Mouse (Mus musculus) layer of hippocampus, postnatal 14 days (tissue): ENCODE results near the gene Dock6. TPM values are rescaled to one million over a fixed set of nuclear protein-coding genes. Genes with fewer than 3 reads are reported as not detected.
"Not testable (repeated sequence)": the region's sequence is repeated elsewhere in the genome, so short reads cannot be mapped to it uniquely, and the experiment has no call there.

Source experiments
- DNase-seq, 2 experiments: peaks; one replicate each; pipeline ENCODE4 v3.0.0; 2021 to 2022; ENCODE audit warnings: low spot score in 2 of 2, mixed read lengths in 1 of 2
- long read RNA-seq, 2 experiments: library from polyadenylated mRNA; stranded (forward); transcript quantifications; one replicate each; pipeline ENCODE4 v2.0.0; 2021
- total RNA-seq, 2 experiments: library from RNA; stranded (reverse); gene quantifications; 2 replicates each; pipeline ENCODE4 v1.2.3; 2021

Dock6 gene
- 10 to 100 TPM; 24.5 to 24.7 TPM for total RNA-seq
- long read RNA-seq, experiment 1, partial matches to known transcripts: 0 of 2 reads
- long read RNA-seq, experiment 1, other reads (novel, unspliced or antisense): 2 of 2 reads
- long read RNA-seq, experiment 2, partial matches to known transcripts: 1 of 4 reads
- long read RNA-seq, experiment 2, other reads (novel, unspliced or antisense): 3 of 4 reads

DNA sequence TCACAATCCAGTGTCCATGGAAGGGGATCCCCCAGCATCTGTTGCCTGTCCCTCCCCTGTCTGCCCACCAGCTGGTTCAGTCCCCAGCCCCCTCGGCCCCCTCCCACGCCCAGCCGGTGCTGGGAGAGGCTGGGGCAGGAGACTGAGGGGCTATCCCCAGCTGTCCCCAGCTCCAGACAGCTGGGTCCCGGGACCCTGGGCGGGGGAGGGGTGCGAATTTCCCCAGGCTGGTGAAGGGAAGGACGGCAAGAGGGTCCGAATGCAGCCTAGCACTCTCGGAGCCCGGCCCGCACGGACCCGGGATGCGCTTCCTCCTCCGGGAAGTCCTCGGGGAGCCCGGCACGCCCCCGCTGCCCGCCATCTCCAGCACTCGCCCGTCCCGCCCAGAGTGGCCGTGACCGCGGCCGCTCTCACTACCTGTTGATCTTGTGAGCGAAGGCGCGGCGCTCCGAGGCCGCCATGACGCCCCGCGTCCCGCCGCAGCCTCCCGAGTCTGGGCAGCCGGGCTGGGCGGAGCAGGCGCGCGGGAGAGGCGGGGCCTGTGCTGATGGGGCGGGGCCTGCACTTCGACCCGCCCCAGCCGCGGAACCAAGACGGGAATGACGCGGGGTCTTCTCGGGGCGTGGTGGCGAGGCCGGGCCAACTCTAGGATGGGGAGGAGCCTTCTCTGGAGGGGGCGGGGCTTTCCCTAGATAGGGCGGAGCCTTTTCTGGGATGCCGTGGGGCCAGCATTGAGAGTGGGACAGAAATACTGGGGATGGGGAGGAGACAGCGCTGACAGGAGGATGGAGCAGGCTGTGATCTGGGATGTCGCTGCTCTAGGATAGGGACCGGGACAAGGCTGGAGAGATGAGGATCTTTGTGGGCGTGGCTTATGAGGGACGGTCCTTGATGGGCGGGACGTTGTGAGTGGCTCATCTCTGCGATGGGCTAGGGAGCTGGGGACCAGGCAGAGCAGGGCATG is at the start of gene Dock6:
TSS of gene Dock6 (minus strand) at position 508 of the 964 bp plus-strand sequence.
- DNase-seq: peak; percentile 81 to 83

DNA sequence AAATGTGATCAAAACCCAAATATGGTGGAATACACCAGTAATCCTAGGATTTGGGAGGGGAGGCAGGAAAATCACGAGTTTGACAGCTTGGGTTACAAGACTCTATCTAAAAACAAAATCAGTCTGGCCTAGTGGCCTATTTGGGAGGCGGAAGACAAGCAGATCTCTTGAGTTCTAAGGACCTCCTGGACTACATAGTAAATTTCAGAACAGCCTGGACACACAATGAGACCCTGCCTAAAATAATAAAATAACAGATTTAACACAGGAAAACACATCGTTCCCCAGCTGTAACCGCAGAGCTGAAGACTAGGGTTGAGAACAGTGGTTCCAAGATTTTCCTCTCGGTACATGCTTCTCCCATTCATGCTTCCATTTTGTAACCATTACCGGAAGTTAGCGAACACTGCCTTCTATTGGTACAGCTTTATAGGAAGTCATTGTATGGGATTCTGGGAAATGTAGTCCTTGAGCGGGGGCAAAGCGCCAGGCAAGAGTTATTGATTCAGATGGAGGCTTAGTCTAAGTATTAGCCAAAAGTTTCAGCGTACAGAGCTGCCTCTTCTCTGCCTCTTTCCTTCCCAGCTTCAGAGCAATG is 48.9 kb upstream of the Dock6 start:
- peak; percentile 66 to 88 for DNase-seq

DNA sequence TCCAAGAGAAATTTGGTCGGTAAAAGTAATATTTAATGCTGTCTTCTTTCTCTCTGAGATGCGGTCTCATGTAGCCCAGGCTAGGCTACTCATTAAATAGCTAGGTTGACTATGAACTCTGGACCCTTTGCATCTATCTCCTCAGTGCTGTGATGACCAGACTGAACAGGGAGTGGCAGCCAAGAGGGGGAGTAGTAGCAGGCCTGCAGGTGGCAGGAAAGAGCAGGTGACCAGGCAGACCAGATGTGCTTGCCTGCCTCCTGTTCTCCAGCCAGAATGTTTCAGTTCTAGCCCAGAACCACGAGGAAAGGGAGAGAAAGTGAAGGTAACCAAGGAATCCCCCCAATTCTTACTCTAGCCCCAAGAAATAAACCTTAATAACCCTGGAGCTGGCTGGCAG is 36.8 kb upstream of the Dock6 start:
- DNase-seq: no peak

DNA sequence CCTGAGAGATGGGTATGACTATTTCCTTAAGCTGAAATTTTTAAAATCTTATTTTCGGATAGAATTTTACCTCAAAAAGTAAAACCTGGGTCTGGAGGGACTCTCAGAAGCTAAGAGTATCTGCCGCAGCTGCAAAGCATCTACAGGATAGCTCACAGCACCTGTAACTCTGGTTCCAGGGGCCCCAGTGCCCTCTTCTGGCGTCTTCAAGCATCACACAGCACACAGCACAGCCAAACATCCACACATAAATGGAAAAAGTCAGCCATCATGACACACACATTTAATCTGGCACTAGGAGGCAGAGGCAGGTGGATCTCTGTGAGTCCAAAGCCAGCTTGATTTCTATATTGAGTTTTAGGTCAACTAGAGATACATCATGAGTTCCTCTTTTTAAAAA is 24.2 kb upstream of the Dock6 start:
- DNase-seq: no peak

DNA sequence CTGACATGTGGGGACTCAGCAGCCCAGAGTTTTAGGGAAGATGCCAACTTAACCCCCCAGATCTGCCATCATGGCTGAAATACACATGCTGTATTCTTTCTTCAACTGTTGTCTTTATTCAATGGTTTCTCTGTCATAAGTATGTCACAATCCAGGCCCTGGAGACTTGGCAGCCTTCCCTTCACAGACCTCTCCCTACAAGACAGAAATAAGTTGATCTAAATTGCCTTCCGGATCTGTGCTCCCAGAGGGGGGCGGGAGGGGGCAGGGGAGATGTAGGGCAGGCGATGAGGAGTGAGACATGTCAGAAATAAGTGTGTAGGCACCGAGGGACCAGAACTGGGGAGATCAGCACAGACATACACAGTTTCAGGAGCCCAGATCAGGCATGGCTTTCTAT is 19.8 kb upstream of the Dock6 start:
- no peak for DNase-seq

DNA sequence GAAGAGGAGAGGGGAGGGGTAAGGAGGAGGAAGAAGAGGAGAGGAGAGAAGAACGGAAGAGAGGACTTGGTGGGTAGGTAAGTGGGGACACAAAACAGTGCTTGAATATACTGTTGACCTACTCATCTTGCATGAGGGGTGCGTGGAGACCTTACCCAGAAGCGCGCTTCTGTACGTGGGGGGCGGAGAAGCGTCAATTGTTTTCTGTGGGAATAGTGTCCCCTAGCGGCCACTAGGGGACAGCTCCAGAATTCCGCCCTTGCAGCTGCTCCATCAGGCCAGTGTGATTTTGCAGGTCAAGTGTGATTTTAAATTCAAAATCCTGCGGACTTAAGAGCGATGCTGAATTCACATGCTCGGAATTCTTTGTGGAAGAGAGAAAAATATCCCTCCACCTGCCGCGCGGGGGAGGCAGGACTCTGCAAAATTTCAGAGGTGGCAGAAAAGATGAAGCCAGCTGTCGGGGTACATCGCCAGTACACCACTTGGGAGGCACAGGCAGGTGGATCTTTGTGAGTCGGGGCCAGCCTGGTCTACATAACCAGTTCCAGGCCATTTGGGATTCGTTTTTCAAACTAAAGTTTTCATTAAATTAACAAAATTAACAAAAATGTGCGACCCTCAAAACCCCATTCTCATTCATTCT is 18.6 kb upstream of the Dock6 start:
- DNase-seq: peak; percentile 42 to 45

DNA sequence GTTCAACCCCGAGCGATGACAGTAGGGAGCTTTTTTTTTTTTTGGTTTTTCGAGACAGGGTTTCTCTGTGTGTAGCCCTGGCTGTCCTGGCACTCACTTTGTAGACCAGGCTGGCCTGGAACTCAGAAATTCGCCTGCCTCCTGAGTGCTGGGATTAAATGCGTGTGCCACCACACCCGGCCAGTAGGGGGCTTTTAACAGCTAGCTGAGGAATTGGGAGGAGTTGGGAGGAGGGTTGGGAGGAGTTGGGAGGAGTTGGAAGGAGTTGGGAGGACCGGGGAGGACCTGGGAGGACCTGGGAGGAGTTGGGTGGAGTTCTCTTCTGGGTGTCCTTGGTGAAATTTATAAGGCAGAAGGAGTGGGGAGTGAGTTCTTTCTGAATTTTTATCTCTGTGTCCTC is 16.9 kb upstream of the Dock6 start:
- peak; percentile 20 to 28 for DNase-seq

DNA sequence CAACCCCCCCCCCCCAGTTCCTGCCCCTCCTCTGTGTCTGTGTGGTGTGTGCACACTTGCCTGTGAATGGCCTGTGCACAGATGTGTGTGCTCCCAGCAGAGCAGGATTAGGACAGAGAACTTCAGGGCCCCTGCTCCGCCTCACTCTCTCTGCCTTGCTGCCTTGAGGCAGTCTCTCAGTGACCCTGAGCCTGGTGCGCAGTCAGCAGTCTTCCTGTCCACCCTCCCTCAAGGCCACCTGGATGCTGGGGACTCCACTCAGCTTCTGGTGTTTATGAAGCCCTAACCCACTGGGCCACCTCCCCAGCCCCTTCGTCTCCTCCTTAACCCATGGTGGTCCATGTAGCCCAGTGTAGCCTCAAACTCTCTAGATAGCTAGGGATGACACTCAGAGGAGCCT is 15.3 kb upstream of the Dock6 start:
- no peak for DNase-seq

DNA sequence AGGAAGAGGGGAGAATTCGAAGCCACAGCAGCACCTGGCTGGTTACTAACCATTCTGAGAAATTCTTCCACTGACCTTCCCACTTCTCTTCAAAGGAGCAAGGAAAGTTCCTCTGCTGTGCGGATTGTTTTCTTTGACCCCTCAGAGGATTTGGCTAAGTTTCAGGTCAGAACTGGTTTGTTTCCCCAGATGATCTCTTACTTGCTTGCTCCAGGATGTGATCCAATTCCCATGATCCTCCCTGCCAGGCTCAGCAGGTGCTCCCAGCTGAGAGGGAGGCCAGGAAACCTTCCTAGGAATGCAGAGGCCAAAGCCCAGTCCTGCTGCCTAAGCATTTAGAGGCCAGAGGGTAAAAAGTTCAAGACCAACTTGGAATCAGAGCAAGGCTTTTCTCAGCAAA is 14.2 kb upstream of the Dock6 start:
- DNase-seq: peak in 1 of 2 experiments; percentile 35

DNA sequence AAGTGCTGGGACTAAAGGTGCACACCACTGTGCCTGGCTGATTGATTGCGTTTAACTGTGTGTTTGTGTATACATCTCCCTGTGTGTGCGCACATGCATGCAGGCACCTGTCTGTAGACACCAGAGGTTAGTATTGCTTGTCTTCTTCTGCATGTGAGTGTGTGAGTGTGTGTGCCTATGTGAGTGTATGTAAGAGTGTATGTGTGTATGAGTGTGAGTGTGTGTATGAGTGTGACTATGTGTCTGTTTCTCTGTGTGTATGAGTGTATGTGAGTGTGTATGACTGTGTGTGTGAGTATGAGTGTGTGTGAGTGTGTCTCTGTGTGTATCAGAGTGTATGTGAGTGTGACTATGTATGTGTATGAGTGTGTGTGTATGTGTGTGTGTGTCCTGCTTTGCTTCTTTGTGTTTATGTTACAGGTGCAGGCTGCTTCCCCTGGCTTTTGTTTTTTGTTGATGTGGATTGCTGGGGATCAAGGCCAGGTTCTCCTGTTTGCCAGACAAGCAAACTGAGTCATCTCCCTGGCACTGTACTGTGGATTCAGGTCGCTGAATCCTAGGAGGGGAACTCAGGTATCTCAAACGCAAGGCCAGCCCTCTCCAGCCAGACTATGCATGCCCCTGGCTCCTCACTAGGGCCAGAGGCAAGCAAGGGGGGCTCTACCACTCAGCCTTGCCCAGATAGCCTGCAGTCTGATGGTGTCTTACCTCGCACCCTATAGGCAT is 13.4 kb upstream of the Dock6 start:
- DNase-seq: no peak

DNA sequence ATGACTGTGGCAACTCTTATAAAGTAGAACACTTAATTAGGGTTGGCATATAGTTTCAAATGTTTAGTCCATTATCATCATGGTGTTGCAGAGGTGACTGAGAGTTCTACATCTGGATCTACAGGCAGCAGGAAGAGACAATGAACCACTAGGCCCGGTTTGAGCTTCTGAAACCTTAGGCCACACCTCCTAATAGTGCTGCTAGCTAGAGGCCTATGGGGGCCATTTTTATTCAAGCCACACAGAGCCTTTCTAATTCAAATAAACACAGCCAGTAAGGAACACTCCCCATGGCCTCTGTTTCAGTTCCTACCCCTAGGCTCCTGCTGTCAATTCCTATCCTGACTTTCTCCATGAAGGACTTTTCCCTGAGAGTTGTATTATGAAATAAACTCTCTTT is 9.7 kb upstream of the Dock6 start:
- no peak for DNase-seq

DNA sequence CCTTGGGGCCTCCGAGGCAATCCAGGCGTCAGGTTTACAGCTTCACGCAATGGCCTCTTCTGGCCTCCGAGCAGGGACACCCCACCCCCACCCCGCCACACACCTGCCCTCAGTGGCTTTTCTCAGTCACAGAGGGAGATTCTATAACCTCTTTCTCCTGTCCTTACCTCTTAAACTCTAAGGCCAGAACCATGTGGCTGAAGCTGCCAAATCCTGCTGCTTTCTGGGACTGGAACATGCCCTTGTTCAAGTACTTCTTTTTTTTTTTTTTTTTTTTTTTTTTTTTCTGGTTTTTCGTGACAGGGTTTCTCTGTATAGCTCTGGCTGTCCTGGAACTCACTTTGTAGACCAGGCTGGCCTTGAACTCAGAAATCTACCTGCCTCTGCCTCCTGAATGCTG is 7.9 kb upstream of the Dock6 start:
- not testable (repeated sequence) for DNase-seq

DNA sequence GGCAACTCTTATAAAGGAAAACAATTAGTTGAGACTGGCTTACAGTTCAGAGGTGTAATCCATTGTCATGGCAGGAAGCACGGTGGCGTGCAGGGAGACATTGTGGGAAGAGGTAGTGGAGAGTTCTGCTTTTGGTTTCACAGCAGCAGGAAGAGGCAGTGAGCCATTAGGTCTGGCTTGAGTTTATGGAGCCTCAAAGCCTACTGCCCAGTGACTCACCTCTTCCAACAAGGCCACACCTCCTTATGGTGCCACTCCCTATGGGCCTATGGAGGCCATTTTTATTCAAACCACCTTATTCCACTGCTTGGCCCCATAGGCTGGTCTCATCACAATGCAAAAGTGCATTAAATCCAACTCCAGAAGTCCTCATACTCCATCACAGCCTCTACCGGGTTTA is 7.2 kb upstream of the Dock6 start:
- no peak for DNase-seq

DNA sequence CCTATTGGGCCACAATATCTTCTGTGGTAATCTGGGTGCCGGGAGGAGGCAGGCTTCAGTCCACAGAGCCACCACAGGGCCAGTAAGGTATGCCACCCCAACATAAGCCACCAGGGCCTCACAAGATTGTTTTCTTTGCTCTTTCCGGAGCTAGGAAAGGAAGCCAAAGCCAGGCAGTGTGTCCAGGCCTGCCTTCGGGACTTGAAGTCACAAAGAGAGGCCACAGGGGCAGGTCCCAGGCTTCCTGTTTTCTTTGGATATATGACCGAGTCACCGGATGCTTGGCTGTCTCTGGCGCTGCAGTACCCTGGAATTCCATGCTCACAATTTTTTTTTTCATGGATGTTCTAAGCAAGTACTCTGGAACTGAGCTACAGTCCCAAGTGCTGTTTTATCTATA is 5.6 kb upstream of the Dock6 start:
- DNase-seq: no peak

DNA sequence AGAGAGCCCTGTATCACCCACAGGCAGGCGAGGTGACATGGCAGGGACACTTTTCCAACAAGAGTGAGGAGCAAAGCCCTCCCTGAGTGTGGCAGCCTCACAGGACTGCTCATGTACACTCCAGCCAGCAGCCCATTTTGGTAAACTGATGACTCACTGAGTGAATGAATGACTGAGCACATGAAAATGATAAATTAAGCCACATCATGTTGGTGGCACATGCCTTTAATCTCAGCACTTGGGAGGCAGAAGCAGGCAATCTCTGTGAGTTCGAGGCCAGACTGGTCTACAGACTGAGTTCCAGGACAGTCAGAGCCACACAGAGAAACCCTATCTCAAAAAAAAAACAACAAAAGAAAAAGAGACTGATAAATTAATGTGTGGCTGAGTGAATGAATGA is 5.1 kb upstream of the Dock6 start:
- no peak for DNase-seq

DNA sequence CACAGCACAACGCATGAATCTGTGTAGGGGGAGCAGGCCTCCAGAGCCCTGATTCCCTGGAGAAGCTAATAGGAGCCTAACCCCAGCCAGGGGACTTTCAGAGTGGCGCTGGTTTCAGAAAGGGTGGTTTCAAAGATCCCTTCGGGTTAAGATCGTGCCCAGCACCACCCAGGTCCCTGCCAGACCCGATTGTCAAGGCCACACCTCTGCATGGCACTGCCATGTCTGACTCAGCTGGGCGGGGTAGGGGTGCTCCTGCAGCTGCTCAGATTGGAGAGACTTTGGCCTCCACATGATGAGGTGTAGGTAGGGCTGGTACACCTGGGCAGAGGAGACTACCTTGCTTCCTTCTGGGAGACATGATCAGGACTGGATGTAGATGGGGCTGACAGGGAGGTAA is 2.5 kb upstream of the Dock6 start:
- DNase-seq: no peak

DNA sequence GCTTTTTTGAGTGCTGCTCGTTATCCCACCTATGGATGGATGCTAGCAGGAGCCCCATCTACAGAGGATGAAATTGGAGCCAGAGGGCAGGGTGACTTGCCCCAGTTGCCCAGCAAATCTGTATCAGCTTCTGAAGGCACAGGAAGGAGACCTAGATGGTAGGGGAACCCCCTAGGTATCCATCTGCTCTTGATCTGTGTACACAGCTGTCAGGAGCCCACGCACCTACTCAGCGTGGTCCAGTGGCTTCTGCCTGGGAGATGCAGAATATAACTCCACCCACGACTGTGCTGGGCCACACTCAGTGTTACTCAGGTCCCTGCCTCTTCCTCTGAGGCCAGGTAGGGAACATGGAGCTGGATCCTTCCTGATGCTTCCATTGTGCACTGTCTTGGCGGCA is 1.5 kb upstream of the Dock6 start:
- DNase-seq: no peak

DNA sequence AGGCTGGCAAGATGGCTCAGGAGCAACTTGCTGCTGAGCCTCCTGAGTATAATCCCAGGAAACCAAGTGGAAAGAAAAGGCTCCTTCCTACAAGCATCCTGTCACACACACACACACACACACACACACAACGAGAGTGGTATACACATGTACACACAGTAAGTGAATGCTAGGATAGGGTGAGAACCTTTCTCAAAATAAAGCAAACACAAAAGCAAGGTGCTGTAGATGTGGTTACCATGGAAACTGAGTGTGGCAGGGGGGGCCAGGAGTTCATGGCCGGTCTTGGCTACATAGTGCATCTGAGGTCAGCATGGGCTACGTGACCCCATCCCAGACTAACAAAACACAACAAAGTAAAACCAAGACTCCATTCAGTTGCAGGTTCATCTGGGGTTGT is 1.4 kb downstream of the Dock6 start:
- no peak for DNase-seq

DNA sequence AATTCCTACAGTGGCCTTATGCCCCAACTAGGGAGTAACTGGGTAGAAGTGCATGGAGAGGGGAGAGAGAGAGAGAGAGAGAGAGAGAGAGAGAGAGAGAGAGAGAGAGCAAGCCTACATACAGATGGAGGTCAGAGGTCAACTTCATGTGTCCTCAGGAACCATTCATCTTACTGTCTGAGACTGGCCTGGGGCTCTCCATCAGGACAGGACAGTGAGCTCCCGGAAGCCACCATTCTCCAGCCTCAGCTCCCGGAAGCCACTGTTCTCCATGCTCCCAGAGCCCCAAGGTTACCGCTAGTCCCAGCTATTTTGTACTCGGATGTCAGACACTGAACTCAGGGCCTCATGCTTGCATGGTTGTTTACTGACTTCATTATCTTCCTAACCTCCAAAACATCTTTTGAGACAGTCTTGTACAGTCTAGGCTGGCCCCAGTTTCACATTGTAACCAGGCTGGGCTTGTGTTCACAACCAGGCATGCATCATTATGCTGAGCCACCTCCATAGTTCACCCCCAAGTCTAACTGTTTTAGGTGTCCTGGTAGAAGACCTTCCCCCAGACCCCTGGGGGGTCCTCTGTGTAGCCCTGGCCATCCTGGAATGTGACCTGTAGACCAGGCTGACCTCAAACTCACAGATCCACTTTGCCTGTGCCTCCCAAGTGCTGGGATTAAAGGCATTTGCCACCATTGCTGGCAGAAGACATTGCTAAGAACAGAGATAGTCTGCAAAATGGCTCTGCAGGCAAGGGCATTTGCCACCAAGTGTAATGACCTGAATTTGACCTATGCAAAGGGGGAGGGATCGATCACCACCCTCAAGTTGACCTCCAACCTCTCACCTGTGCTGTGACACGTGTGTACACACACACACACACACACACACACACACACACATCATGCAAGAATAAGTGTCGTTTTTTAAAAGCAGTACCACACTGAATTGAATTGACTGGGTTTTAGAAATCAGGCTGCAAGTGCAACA is 2.5 kb downstream of the Dock6 start:
- DNase-seq: no peak

DNA sequence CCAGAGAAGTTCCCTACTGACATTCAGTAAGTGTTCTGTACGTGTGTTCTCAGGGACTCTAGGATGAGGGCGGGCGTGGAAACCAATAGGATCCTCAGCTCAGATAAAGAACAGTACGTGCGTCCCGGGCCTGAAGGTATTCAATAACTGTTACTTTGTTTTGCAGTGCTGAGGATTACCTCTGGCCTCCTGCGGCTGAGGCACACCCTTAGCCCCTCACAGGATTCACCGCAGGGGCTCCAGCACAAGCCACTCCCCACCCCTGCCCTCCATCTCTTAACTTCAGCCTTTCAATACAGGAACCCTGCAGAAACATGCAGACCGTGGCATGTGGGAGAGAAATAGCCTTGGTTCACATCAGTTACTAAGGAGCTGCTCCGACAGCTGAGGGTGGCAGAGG is 4.5 kb downstream of the Dock6 start:
- no peak for DNase-seq
